Mouse (Mus musculus) MEL (cell line): ENCODE measurements around the gene Fhdc1.

Experiments used
- CHD1 ChIP-seq: IDR thresholded peaks from 2 replicates; pipeline ENCODE4 v1.6.1; 2012; ENCODE audit warnings: low read depth, mild to moderate bottlenecking, inconsistent platforms, low read length, improper control_type of control experiment
- CTCF ChIP-seq, 3 experiments: IDR thresholded peaks in 2 of 3; conservative IDR thresholded peaks in 1 of 3; 2 replicates each; pipeline ENCODE4 v1.5.1; 2011 to 2012; ENCODE audit warnings: low read length in 3 of 3, low read depth in 2 of 3, mild to moderate bottlenecking in 2 of 3, improper control_type of control experiment in 1 of 3, inconsistent platforms in 1 of 3, mixed read lengths in 1 of 3, moderate library complexity in 1 of 3; ENCODE audit not compliant: control insufficient read depth in 1 of 3, insufficient read depth in 1 of 3, poor library complexity in 1 of 3, severe bottlenecking in 1 of 3
- E2F4 ChIP-seq: IDR thresholded peaks from 2 replicates; pipeline ENCODE4 v1.6.1; 2011; ENCODE audit warnings: low read depth, low read length, improper control_type of control experiment, borderline replicate concordance
- EP300 ChIP-seq, 2 experiments: IDR thresholded peaks; 2 replicates each; pipeline ENCODE4 v1.6.1; 2011; ENCODE audit warnings: improper control_type of control experiment in 2 of 2, low read length in 2 of 2, low read depth in 1 of 2, mild to moderate bottlenecking in 1 of 2
- GABPA ChIP-seq: IDR thresholded peaks from 2 replicates; pipeline ENCODE4 v1.6.1; 2012; ENCODE audit warnings: low read depth, mild to moderate bottlenecking, inconsistent platforms, low read length, improper control_type of control experiment, moderate library complexity
- POLR2A ChIP-seq, 2 experiments: IDR thresholded peaks; 2 replicates each; pipeline ENCODE4 v1.6.1; 2011 to 2012; ENCODE audit warnings: low read length in 2 of 2, mild to moderate bottlenecking in 2 of 2, control low read depth in 1 of 2, improper control_type of control experiment in 1 of 2, low read depth in 1 of 2, moderate library complexity in 1 of 2; ENCODE audit not compliant: control insufficient read depth in 1 of 2, insufficient read depth in 1 of 2, poor library complexity in 1 of 2
- POLR2AphosphoS5 ChIP-seq: IDR thresholded peaks from 2 replicates; pipeline ENCODE4 v1.6.1; 2012; ENCODE audit warnings: low read depth, borderline replicate concordance, mild to moderate bottlenecking, inconsistent platforms, low read length, moderate library complexity, mixed read lengths
- ZC3H11A ChIP-seq: IDR thresholded peaks from 2 replicates; pipeline ENCODE4 v1.6.1; 2012; ENCODE audit warnings: low read depth, mild to moderate bottlenecking, inconsistent platforms, low read length, improper control_type of control experiment

DNA sequence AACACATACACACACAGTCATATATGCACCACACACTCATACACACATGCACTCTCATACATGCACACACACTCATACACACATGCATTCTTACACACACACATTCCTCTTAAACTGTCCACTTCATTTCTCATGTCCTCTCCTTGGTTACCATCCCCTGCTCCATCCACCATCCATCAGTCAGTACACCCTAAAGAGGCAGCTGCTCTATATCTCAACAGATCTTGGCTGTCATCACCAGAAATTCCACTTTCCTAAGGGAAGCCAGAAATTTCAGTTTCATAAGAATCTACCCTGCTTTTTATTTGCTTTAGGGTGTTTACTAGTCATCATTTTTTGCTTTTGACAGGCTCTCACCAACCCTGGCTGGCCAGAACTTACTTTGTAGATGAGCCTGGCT lies 84.4 kb downstream of the Fhdc1 start:
- TF ChIP-seq E2F4: no peak
- no peak for TF ChIP-seq CHD1
- no peak for TF ChIP-seq GABPA
- TF ChIP-seq CTCF (IDR thresholded peaks at IDR 0.05 in 2 of 3, conservative IDR thresholded peaks at IDR 0.05 in 1 of 3; ENCODE audit: control insufficient read depth in 1 of 3, insufficient read depth in 1 of 3, low read depth in 2 of 3, low read length in 3 of 3, poor library complexity in 1 of 3, severe bottlenecking in 1 of 3): no peak
- TF ChIP-seq ZC3H11A: no peak
- no peak for TF ChIP-seq POLR2AphosphoS5
- TF ChIP-seq EP300 (IDR thresholded peaks at IDR 0.05; ENCODE audit: low read depth in 1 of 2, low read length in 2 of 2): no peak
- no peak for TF ChIP-seq POLR2A (IDR thresholded peaks at IDR 0.05; ENCODE audit: control insufficient read depth in 1 of 2, insufficient read depth in 1 of 2, low read depth in 1 of 2, low read length in 2 of 2, poor library complexity in 1 of 2)
